Mouse (Mus musculus) spleen, adult 2 months (tissue): ENCODE data around the gene Spint5. TPM values are rescaled to one million over a fixed set of nuclear protein-coding genes. Genes with fewer than 3 reads are reported as not detected.
"Not testable (repeated sequence)": the region's sequence is repeated elsewhere in the genome, so short reads cannot be mapped to it uniquely, and the experiment has no call there.

Source experiments
- DNase-seq, 2 experiments: peaks; one replicate each; pipeline versions ENCODE4 v3.0.0 to v3.0.0-alpha.2; 2012 to 2021; ENCODE audit warnings: low spot score in 2 of 2, low read depth in 1 of 2
- H3K27ac ChIP-seq: fragments of 200-500 bp; 2 replicates; pipeline ENCODE4 v1.5.1; 2012; ENCODE audit warnings: low read length, inconsistent platforms; ENCODE audit not compliant: insufficient read depth
- H3K27me3 ChIP-seq: fragments of 200-500 bp; 2 replicates; pipeline ENCODE4 v1.6.1; 2012; ENCODE audit warnings: mild to moderate bottlenecking, moderate library complexity, low read length, inconsistent platforms; ENCODE audit not compliant: control insufficient read depth, insufficient read depth
- H3K36me3 ChIP-seq: fragments of 200-500 bp; 2 replicates; pipeline ENCODE4 v1.6.1; 2012; ENCODE audit warnings: mild to moderate bottlenecking, low read length, inconsistent platforms; ENCODE audit not compliant: control insufficient read depth, insufficient read depth
- H3K4me1 ChIP-seq: fragments of 200-500 bp; 2 replicates; pipeline ENCODE4 v1.6.1; 2011; ENCODE audit warnings: inconsistent platforms; ENCODE audit not compliant: control insufficient read depth, insufficient read depth, insufficient read length
- H3K4me3 ChIP-seq: fragments of 200-500 bp; 2 replicates; pipeline ENCODE4 v1.5.1; 2011; ENCODE audit warnings: mild to moderate bottlenecking, inconsistent platforms; ENCODE audit not compliant: insufficient read depth, insufficient read length; ENCODE audit errors: extremely low read depth
- CTCF ChIP-seq: fragments of 200-500 bp; IDR thresholded peaks from 2 replicates; pipeline ENCODE4 v1.5.1; 2011; ENCODE audit warnings: mild to moderate bottlenecking, inconsistent platforms; ENCODE audit not compliant: insufficient read depth, insufficient read length, insufficient replicate concordance; ENCODE audit errors: extremely low read depth
- POLR2A ChIP-seq: fragments of 200-500 bp; IDR thresholded peaks from 2 replicates; pipeline ENCODE4 v1.6.1; 2011; ENCODE audit warnings: low read depth, low read length, inconsistent platforms
- WGBS: fragments of 180-500 bp; shearing (Covaris S2); methylation state at CpG from one replicate; pipeline ENCODE4 v1.1.7; 2018; 5-methylcytosine and 5-hydroxymethylcytosine counted together
- polyA plus RNA-seq: library from polyadenylated mRNA; depleted of rRNA; stranded (reverse); fragments of >200 nt; gene quantifications from 2 replicates; pipeline ENCODE4 v1.2.3, GENCODE M21; 2012

The Spint5 gene
- polyA plus RNA-seq, 1 experiment = not detected

DNA sequence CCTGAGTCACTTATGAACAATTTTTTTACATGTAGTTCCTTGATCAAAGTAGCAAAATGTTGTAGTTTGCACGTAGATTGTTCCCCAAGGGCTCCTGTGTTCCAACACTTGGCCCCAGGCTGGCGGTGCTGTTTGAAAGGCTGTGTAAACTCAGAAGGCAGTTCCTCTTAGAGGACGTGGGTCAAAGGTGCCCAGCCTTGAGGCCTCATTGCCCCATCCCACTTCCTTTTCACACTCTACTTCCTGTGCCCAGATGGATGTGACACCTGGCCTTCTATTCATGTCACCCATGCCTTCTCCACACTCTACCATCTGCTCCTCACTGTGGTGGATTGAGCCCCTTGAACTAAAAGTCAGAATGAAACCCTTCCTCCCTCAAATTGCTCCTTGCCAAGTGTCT is 35.2 kb upstream of the Spint5 start:
- TF ChIP-seq POLR2A (no peak), CTCF (no peak)
- Histone ChIP-seq H3K4me1 (peaks cover 3% of the 10 kb centered on the region; the same call in 1 of the 2 replicates), H3K27me3 (no peaks in the 10 kb centered on the region), H3K4me3 (no peak overlapping the region), H3K36me3 (no peaks in the 10 kb centered on the region), H3K27ac (no peak overlapping the region)
- 9% methylated on average over 3 of the region's 3 CpGs for WGBS
- DNase-seq = no peak

DNA sequence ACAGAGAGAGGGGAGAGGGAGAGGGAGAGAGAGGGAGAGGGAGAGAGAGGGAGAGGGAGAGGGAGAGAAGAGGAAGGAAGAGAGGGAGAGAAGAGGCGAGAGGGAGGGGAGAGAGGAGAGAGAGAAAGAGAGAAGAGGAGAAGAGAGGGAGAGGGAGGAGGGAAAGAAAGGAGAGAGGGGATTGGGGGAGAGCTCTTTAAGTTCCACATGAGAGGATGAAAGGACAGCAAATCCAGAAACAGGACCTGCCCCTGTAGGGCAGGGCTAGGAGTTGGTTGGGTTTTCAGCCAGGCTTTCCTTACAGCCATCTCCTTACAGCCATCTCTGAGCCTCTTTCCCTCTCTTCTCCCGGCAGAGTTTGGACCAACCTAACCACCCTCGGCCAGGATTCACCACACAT is 30.3 kb upstream of the Spint5 start, which contains the start of gene Wfdc13:
Gene Wfdc13 (plus strand): TSS at position 301 of the 400 bp plus-strand sequence.
- Histone ChIP-seq H3K4me1 (no peaks in the 10 kb centered on the region), H3K4me3 (no peak within 1 kb of the TSS), H3K27me3 (no peaks in the 10 kb centered on the region), H3K27ac (no peak within 1 kb of the TSS), H3K36me3 (no peaks in the 10 kb centered on the region)
- WGBS = 64% methylated on average over 3 of the region's 3 CpGs
- TF ChIP-seq POLR2A = no peak
- no peak for TF ChIP-seq CTCF
- DNase-seq = no peak

DNA sequence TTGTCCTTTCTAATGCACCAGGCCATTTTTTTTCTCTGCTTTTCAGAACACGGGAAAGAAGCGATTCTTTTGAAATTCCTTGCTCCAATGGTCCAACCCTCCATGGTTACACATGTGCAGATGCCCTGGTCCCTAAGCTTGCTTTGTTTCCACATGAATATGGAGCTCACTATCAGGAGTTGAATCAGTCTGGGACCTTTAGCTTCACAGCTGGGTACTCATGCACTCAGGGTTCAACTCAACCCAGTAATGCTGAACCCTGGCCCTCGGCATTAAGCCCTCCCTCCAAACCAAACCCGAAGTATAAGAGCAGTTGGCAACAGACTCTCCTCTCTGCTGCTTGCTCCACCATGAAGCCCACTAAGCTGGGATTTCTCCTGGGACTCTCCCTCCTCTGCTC is 16.9 kb upstream of the Spint5 start, which contains the start of gene Spint4:
Gene Spint4 (plus strand): TSS at position 301 of the 400 bp plus-strand sequence.
- no peaks in the 10 kb centered on the region for H3K36me3 ChIP-seq
- TF ChIP-seq CTCF = no peak
- TF ChIP-seq POLR2A = no peak
- 82% methylated on average over 4 of the region's 4 CpGs for WGBS
- no peak for DNase-seq
- no peaks in the 10 kb centered on the region for H3K27me3 ChIP-seq
- no peak within 1 kb of the TSS for H3K27ac ChIP-seq
- H3K4me3 ChIP-seq = no peak within 1 kb of the TSS
- H3K4me1 ChIP-seq = no peaks in the 10 kb centered on the region

DNA sequence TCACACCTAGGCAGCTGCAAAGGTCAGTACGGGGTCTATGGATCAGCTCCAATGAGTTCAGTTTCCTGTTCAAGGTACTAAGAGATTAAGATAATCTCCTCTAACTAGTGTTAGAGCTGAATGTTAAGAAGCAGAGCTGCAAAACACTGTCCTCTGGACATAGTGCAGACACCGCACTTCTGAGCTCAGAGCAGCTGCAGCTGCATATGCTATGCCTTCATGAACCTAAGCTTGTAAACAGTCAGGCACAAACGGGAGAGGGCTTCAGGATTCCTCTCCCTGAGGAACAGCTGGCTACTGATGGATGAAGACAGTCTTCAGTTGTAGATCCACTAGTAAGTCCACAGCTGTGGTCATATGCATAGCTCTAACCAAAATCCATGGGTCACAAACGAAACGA is 14.1 kb upstream of the Spint5 start:
- WGBS = 76% methylated on average over 5 of the region's 5 CpGs
- no peak for DNase-seq
- H3K4me3 ChIP-seq = no peak overlapping the region
- TF ChIP-seq POLR2A = no peak
- TF ChIP-seq CTCF = no peak
- no peaks in the 10 kb centered on the region for H3K36me3 ChIP-seq
- H3K27me3 ChIP-seq = no peaks in the 10 kb centered on the region
- H3K27ac ChIP-seq = no peak overlapping the region
- no peaks in the 10 kb centered on the region for H3K4me1 ChIP-seq

DNA sequence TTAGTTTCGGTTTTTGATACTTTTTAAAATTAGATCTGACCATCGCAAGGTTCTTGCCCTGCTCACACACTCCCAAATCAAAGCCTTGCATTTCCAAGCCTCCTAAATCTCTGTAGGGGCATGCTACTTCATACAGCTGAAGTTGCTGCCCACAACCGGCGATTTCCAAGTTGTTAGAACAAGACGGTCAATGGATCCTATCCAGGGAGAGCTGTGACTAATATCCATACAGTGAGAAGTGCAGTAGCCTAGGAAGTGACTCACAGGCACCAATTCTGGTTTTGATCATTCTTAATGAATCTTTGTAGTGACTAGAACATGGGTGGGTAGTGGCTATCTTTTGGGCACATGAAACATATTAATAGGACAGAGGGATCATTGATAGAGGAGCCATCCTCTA is 13.3 kb upstream of the Spint5 start:
- 85% methylated on average over 5 of the region's 5 CpGs for WGBS
- Histone ChIP-seq H3K36me3 (no peaks in the 10 kb centered on the region), H3K4me1 (no peaks in the 10 kb centered on the region), H3K4me3 (no peak overlapping the region), H3K27me3 (no peaks in the 10 kb centered on the region), H3K27ac (no peak overlapping the region)
- no peak for TF ChIP-seq CTCF
- TF ChIP-seq POLR2A = no peak
- DNase-seq = no peak

DNA sequence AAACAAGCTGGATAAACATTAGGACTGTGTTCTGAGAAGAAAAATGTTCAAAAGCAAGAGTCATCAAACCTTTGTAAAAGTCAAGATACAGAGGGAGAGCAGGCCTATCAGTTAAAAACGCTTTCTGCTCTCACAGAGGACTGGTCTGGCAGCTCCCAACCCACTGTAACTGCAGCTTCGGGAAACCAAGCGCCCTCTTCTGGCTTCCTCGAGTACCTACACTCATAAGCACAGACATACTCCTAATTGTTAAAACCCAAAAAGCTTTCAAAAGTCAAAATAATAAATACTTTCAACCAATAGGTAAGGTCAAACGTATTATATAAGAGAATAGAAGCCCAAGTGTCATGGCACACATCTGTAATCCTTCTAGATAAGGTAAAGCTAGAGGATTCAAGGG is 10.9 kb upstream of the Spint5 start:
- 83% methylated on average over 5 of the region's 5 CpGs for WGBS
- no peak overlapping the region for H3K4me3 ChIP-seq
- H3K27me3 ChIP-seq = no peaks in the 10 kb centered on the region
- H3K36me3 ChIP-seq = no peaks in the 10 kb centered on the region
- no peak overlapping the region for H3K27ac ChIP-seq
- no peak for DNase-seq
- no peaks in the 10 kb centered on the region for H3K4me1 ChIP-seq
- TF ChIP-seq POLR2A = no peak
- no peak for TF ChIP-seq CTCF

DNA sequence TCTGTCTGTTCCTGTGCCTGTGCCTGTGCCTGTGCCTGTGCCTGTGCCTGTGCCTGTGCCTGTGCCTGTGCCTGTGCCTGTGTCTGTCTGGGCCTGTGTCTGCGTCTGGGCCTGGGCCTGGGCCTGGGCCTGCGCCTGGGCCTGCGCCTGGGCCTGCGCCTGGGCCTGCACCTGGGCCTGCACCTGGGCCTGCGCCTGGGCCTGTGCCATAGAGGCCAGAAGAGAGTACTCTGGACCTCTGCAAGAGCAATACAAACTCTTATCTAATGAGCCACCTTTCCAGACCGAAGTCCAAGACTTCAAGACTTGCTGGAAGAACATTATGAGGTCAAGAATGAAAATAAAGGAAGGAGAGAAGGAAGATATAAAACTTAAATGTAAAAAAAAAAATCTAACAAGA is 9.8 kb upstream of the Spint5 start:
- WGBS = 92% methylated on average over 6 of the region's 6 CpGs
- Histone ChIP-seq H3K4me1 (no peaks in the 10 kb centered on the region), H3K27ac (no peak overlapping the region), H3K27me3 (no peaks in the 10 kb centered on the region), H3K36me3 (no peaks in the 10 kb centered on the region), H3K4me3 (no peak overlapping the region)
- DNase-seq = no peak
- TF ChIP-seq POLR2A (no peak), CTCF (no peak)

DNA sequence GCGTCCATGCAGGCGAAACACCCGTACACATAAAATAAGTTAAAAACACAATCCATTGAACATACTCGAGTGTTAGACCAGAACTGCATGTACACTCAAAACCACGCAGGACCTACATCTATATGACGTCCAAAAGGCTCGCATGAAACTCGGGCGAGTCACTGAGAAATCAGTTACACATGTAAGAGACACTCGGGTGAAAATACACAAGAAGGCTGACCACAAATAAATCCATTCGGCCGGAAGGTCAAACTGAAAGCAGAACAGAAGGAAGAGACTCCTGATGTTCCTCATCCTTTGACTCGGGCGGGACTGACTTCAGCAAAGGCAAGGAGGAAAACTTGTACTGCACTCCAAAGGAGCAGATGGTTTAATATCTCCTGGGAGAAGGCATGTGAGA is 9.1 kb upstream of the Spint5 start:
- Histone ChIP-seq H3K36me3 (no peaks in the 10 kb centered on the region), H3K27ac (no peak overlapping the region), H3K27me3 (no peaks in the 10 kb centered on the region), H3K4me3 (no peak overlapping the region), H3K4me1 (no peaks in the 10 kb centered on the region)
- TF ChIP-seq POLR2A (no peak), CTCF (no peak)
- DNase-seq = no peak
- WGBS = 87% methylated on average over 14 of the region's 14 CpGs

DNA sequence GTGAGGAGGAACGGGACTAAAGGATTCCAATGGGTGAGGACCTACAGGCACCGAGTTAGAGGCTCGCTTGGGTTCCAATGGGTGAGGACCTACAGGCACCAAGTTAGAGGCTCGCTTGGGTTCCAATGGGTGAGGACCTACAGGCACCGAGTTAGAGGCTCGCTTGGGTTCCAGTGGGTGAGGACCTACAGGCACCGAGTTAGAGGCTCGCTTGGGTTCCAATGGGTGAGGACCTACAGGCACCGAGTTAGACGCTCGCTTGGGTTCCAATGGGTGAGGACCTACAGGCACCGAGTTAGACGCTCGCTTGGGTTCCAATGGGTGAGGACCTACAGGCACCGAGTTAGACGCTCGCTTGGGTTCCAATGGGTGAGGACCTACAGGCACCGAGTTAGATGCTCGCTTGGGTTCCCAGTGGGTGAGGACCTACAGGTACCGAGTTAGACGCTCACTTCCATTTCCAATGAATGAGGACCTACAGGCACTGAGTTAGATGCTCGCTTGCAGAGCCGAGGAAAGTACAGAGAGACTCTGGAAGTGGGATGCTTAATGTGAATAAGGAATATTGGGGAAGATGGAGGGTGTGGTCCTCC is 1.2 kb downstream of the Spint5 start:
- H3K27ac ChIP-seq, H3K36me3 ChIP-seq, H3K27me3 ChIP-seq, H3K4me3 ChIP-seq, DNase-seq, H3K4me1 ChIP-seq: not testable (repeated sequence)
- 89% methylated on average over 23 of the region's 23 CpGs for WGBS
